Mouse (Mus musculus): ENCODE measurements around the gene Galnt10.

Galnt10 gene

GRCm38 (mm10) chr11:57720076-57720475, 74.8 kb downstream of the Galnt10 start:
- no peak for DNase-seq (ENCODE audit: extremely low read depth, low read depth, low spot score)

DNA sequence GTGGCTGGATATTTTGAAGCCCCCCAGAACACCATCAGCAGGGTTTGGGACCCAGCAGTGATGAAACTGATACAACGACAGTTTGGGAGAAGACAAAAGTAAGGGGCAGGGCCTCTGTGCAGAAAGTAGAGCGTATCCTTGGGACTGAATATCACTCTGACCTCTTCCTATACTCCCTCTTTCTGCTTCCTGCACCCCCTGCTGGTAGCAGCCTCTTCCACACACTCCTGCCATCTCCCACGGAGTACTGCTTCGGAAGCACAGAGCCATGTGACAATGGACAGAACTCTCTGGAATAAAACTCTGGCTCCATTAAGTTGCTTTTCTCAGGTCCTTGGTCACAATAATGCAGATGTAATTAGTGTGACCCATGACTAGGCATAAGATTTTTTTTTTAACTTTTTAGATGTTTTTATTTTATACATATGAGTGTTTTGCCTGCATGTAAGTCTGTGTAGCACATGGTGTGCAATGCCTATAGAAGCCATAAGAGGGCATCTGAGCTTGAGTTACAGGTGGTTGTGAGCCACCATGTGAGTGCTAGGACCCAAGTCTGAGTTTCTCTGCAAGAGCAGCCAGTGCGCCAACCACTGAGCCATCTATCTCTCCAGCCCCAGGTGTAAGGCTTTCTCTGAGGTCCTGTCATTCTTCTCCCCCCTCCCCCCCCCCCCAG, 79.7 kb downstream of the Galnt10 start:
- DNase-seq (ENCODE audit: extremely low read depth, low read depth, low spot score): no peak

DNA sequence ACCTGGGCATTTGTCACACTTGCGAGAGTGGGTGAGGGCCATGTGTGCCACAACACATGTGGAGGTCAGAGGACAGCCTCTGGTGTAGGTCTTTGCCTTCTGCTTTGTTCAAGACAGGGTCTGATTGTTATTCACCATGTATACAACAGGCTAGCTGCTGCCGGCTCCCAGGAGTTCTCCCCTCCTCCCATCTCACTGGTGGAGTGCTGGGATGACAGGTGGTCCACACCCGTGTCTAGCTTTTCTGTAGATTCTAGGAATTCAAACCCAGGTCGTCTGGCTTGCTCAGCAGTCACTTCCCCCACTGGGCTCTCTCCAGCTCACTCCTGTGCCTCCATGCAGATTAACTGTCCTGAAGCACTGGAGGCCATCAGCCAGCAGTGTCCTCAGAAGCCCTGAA, 80.7 kb downstream of the Galnt10 start:
- DNase-seq (ENCODE audit: extremely low read depth, low read depth, low spot score): no peak

- no peak for DNase-seq (ENCODE audit: extremely low read depth, low read depth, low spot score)
Measured at GRCm38 (mm10) chr11:57727303-57727969, 82.2 kb downstream of the Galnt10 start.

DNA sequence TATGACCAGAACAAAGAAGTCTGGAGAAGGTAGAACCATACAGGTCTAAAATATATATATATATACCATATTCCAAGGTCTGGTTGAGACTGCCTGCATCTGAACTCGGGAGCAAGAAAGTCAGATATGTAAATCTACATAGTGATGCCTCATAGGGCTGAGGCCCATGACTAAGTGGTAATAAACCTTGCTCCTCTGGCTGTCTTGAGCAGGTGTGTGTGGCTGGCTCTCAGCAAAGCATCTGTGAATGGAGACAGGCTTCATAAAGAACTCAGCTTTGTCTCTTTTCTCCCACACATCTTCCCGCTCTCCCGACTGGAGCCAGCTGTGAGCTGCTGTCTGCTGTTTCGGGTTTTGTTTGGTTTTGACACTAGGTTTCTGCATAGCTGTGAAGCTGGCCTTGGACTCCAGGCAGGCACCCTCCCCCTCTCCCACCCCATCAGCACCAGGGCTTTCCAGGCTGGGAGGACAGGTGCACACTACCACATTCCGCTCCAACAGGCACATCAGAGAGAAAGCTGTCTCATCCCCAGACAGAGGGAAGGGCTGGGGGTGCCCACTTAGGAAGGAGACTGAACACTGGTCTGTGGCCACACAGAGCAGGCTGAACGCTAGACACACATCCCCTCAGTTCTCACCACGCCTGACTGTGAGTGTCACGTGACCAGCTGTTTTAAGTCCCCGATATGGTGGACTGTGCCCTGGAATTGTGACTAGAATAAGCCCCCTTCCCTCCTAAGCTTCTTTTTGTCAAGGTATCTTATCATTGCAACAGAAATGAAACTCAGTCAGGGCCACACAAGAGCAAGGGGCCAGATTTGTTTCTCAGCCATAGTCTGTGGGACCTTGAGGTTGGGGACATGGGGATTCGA, 87.4 kb downstream of the Galnt10 start:
- no peak for DNase-seq (ENCODE audit: extremely low read depth, low read depth, low spot score)

DNA sequence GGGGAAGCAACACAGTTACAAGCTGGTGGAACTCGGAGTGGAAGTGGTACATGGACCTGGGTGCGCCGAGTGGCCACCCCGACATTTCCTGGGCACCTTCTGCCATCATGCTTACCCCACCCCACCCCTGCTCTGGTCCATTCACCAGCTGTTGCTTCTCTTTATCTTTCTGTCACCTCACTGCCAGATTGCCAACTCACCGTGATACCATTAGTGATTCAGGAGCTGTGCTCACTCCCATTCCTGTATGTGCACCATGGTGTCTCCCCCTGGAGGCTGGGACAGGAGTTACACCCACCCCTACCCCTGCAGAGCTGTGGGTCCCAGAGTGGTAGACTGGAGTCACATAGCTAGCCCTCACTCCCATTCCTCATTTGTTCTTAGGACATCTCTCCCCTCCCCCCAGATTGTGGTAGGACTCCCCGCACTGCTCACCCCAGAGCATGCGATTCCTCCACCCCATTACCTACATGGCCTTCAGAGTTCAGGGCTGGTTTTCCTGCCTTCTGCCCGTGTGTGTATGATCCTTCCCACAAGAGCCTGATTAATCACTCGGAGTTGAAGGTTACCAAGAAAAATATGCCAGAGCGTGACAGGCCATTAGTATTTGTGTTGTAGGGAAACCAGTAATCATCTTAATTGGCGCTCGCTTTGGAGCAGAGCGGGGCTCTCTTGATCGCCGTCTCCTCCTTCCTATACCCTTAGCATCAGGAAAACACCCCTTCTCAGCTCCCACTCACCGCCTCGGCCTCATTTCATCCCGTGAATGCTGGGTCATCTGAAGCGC, 102.2 kb downstream of the Galnt10 start:
- DNase-seq (ENCODE audit: extremely low read depth, low read depth, low spot score): no peak

DNA sequence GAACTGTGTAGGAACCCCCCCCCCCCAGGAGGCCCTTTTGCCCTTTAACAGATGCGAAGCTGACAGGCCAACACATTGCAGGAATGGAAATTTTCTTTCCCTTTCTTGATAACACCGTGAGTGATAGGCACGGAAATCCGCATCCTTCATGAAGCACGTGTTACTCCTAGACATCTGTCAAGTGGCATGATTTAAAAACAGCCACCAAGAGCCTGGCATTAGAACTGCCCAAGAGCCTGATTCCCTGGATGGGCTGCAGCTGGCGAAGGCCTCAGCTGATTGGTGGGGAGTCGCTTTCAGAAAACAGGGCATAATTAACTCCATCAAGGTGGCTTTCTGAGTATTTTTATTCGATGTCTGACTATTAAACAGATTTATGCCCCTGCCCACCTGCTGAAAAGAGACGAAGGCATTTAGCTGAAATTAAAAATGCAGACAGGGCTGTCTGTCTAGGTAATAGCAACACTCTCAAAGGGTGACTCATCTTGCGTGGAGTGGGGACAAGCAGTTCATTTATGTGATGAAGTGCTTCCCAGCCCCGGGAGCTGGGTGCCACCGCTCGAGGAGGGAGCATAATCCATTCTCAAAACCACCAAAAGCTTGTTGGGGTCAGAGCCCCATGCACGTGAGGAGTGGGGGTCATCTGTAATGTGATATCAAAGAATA, 108.4 kb downstream of the Galnt10 start:
- DNase-seq (ENCODE audit: extremely low read depth, low read depth, low spot score): no peak

GRCm38 (mm10) chr11:57758621-57759020, 113.4 kb downstream of the Galnt10 start:
- DNase-seq (ENCODE audit: extremely low read depth, low read depth, low spot score): no peak

DNA sequence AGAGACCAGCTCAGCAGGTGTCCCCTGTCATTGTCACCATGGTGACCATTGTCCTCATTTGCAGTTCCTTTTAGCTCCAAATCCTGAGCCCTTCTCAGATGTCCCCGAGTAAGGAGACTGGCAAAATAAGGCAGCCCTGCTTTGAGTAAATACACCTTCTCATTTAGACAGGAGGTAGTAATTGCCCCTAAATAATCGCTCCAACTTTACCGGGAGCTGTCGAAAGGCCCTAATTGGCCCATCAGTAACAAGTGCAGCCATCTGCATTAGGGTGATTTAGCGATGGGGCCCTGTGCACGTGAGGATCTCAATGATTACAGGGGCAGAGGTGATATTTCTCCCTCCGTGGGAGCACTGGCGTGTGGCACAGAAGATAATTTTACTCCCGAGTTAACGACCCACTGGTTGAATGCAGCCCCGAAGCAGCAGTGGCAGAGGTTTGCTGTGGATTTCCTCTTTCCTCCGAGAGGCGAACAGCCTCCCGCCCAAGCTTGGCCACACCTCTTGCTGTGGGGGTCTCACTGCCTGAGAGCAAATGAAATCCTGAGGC, 115.3 kb downstream of the Galnt10 start:
- DNase-seq (ENCODE audit: extremely low read depth, low read depth, low spot score): no peak

- DNase-seq (ENCODE audit: extremely low read depth, low read depth, low spot score): no peak
Measured at GRCm38 (mm10) chr11:57761347-57761746, 116.1 kb downstream of the Galnt10 start.

GRCm38 (mm10) chr11:57764124-57764523, 118.9 kb downstream of the Galnt10 start:
- DNase-seq (ENCODE audit: extremely low read depth, low read depth, low spot score): no peak

DNA sequence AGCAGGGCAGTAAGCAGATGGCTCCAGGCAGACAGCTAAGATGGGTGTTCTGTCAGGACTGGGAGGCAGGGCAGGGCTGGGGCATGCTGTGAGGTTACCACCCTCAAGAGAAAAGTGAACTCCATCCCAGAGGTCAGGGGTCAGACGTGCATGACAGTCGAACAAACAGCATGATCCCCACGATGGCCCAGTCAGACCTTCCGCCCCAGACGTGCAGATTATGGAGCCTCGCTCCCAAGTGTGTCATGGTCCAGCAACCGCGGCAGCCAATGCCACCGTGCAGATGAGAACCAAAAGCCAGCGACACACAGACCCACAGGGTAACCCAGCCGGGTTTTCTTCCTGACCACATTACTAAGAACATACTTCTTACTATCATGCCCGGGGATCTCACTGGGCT, 121.4 kb downstream of the Galnt10 start:
- DNase-seq (ENCODE audit: extremely low read depth, low read depth, low spot score): no peak

DNA sequence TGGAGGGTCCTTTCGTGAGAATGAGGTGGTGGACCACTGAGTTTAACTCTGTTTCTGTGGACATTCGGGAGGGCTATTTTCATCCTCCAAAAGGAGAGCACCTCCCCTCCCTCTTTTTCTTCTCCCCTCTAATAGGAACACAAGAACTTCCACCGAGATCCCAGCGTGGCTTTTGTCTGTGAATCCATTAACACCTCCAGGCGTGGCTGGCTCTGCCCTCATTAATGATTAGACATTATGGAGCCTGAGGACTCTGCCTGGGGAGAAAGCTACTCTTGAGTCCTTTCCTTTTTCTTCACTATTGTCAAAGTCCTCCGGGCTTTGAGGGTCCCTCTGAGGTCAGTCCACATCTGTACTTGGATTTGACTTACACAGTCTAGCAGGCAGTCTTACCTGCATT, 121.9 kb downstream of the Galnt10 start:
- DNase-seq (ENCODE audit: extremely low read depth, low read depth, low spot score): no peak

GRCm38 (mm10) chr11:57770776-57771175, 125.5 kb downstream of the Galnt10 start:
- no peak for DNase-seq (ENCODE audit: extremely low read depth, low read depth, low spot score)

DNA sequence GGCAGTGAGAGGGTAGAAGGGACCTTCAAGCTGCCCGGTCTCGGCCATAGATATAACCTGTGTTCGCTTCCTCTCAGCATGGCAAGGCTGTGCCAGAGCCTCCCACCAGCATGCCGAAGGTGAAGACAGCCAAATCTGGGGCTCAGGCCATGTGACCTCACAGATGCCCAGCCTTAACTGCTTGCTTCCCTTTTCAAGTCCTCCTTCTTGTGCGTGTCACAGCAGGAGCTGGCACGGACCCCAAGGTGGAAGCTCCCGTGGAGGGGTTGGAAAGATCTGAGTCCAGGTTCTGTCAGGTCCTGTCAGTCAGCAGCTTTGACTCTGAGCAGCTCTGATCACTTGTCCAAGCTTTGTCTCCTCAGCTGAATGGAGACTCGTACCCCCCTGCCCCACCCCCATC, 126.4 kb downstream of the Galnt10 start:
- DNase-seq (ENCODE audit: extremely low read depth, low read depth, low spot score): no peak

DNA sequence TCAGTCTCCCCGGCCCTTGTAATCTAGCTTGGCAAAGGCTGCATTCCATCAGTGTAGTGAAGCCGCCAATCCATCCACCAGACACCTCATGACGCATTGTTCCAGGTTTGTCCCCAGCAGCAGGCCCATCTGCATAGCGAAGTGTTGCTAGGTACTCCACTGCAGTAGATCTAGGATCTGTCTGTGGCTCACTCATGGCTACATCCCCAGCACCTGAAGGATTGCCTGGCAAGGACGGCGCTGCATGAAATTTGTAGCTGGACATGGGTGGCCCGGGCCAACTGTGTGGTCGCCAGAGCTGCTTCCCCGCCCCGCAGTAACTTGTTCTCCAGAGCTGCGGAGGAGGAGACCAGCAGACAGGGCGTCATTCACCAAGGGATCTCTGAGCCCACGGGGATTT, 128.2 kb downstream of the Galnt10 start:
- no peak for DNase-seq (ENCODE audit: extremely low read depth, low read depth, low spot score)

DNA sequence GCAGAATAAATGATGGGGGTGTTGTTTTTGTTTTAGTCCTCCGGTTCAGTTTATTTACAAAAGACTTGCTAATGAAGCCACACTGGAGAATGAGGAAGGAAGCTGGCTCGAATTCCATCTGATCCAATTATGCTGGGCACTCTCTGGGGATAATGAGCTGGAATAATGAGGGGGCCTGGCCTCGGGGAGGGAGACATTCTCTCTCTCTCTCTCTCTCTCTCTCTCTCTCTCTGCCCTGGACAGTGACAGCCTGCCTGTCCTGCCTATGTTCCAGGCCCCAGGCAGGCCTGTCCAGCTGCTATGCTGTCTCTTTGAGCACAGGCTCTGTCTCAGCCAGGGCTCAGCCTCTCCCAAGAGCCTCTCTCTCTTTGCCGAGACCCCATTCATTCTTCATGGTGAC, 128.7 kb downstream of the Galnt10 start:
- DNase-seq (ENCODE audit: extremely low read depth, low read depth, low spot score): no peak

- DNase-seq (ENCODE audit: extremely low read depth, low read depth, low spot score): no peak
Measured at GRCm38 (mm10) chr11:57775868-57776267, 130.6 kb downstream of the Galnt10 start.

GRCm38 (mm10) chr11:57776546-57776945, 131.3 kb downstream of the Galnt10 start:
- no peak for DNase-seq (ENCODE audit: extremely low read depth, low read depth, low spot score)

GRCm38 (mm10) chr11:57778349-57778748, 133.1 kb downstream of the Galnt10 start:
- DNase-seq (ENCODE audit: extremely low read depth, low read depth, low spot score): no peak

Data from fat pad, adult 2 months (tissue).